Mouse (Mus musculus) heart, postnatal 36 days (tissue): ENCODE measurements around the gene Gjb5. TPM values are rescaled to one million over a fixed set of nuclear protein-coding genes. Genes with fewer than 3 reads are reported as not detected.
A peak's percentile ranks its signal among the peaks of the same experiment; 100 is the strongest.

Experiments used
- DNase-seq, 2 experiments: peaks; one replicate each; pipeline ENCODE4 v3.0.0; 2021 to 2022
- intact Hi-C: fragments of 180-260 bp; cut with DNase I; formaldehyde crosslinking; loops from one replicate; pipeline ENCODE4 v1.15.1; 2025
- total RNA-seq, 2 experiments: library from RNA; stranded (reverse); gene quantifications; 2 replicates each; pipeline ENCODE4 v1.2.3; 2021

Gjb5 gene
- total RNA-seq, 2 experiments from 2014 or later = 0.24 to 0.61 TPM

DNA sequence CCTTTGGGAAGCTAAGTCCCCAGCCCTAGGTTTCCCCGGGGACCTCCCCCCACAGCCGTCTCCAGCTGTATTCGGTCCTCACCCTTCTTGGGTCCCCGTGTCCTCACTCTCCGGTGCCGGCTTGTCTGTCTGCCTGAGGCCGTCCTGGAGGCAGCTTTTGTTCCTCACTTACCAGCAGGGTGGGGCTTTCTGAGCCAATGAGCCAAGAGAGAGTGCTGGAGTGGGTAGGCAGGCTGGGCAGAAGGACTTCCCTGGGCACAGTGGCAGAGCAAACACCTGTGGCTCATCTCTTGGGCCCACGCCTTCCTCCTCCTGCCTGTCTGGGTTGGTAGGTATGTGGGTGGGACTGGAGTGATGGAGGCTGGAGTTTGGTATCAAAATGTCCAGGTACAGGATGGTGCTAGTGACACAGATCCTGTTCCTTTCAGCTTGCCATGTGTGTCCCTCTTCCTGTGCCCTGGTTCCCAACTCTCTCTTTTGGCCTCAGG, 4.0 kb downstream of the Gjb5 start, which contains the start of gene Gjb4:
Gjb4 (minus strand) TSS at position 131 of the 488 bp plus-strand sequence.
- intact Hi-C loops = no loop called here
- no peak for DNase-seq

GRCm38 (mm10) chr4:127352594-127352993, 5.4 kb downstream of the Gjb5 start:
- intact Hi-C loops = no loop called here
- no peak for DNase-seq

GRCm38 (mm10) chr4:127349560-127350300, 8.3 kb downstream of the Gjb5 start:
- intact Hi-C loops = no loop called here
- DNase-seq = no peak

DNA sequence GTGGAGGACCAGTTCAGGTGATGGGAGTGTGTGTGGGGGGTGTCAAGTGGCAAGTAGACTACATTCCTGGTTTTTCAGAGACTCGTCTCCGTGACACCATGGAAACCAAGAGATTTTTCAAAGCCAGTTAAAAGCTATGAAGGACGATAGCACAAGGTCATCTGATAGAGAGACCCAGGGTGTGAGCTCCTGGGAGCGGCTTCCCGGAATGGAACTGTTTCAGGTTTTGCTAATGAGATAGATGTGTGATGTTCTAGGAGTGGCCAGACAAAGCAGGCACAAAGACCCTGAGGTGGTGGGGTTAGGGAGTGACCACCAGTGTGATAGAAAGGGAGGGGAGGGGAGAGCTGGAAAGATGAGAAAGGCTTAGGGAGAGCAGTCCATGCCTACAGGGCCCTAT, 13.0 kb downstream of the Gjb5 start:
- no peak for DNase-seq
- intact Hi-C loops = no loop called here

DNA sequence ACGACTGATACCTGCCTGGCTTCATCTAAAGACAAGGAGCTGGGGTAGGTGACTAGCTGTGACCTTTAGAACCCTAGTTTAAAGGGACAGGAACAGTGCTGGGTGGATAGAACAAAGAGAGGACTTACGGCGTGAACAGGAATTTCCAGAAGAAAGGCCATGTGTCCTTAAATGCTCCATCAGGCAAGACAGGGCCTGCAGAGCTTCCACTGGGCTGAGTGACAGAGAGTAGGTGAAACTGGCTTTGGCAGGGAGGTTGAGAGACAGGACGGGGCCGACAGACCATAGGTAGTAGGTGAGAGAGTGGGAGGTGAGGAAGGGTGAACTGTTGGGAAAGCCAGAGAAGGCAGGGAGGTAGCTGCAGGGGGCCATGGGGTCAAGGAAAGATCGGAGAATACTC, 16.6 kb downstream of the Gjb5 start:
- no peak for DNase-seq
- intact Hi-C loops = no loop called here

GRCm38 (mm10) chr4:127337668-127338067, 20.3 kb downstream of the Gjb5 start:
- DNase-seq = no peak
- intact Hi-C loops = no loop called here

GRCm38 (mm10) chr4:127334870-127335504, 23.0 kb downstream of the Gjb5 start:
- DNase-seq = no peak
- intact Hi-C loops = no loop called here

GRCm38 (mm10) chr4:127331171-127331570, 26.8 kb downstream of the Gjb5 start:
- intact Hi-C loops = no loop called here
- no peak for DNase-seq

- intact Hi-C loops = no loop called here
- no peak for DNase-seq
These were observed 27.5 kb downstream of the Gjb5 start, which contains the start of gene Gjb3 for GRCm38 (mm10) chr4:127330181-127331100. Gene Gjb3, minus strand, starts transcription at chr4:127330844.

GRCm38 (mm10) chr4:127329751-127330150, 28.2 kb downstream of the Gjb5 start:
- no peak for DNase-seq
- intact Hi-C loops = loop anchor here (10.0 kb wide), 1 partner anchor 775 kb away; the partner anchor contains the start of gene Clspn

- DNase-seq = no peak
- intact Hi-C loops = loop anchor here (10.0 kb wide), 1 partner anchor 774 kb away; the partner anchor contains the start of gene Clspn
These were observed 28.9 kb downstream of the Gjb5 start for GRCm38 (mm10) chr4:127329046-127329445.

DNA sequence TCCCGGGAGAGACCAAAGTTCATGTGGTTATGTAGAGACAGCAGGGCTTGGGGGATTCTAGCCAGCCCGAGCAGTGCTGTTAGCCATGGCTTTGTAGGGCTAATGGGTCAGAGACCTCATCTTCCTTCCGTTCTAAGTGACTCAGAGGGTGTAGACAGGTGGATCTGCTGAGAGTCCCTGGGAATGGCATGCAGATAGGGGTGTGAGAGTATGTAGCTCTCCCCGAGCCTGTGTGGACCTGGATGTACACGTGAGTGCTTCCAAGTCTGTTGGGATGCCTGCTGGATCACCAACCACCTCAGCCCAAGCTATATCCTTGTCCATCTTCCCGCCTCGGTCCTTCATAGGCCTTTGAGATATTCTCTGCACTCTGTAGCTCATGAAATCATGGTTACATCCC, 29.6 kb downstream of the Gjb5 start:
- intact Hi-C loops = loop anchor here (10.0 kb wide), 1 partner anchor 774 kb away; the partner anchor contains the start of gene Clspn
- no peak for DNase-seq

GRCm38 (mm10) chr4:127327749-127328148, 30.2 kb downstream of the Gjb5 start:
- DNase-seq = no peak
- intact Hi-C loops = loop anchor here (10.0 kb wide), 1 partner anchor 773 kb away; the partner anchor contains the start of gene Clspn

GRCm38 (mm10) chr4:127327258-127327657, 30.7 kb downstream of the Gjb5 start:
- intact Hi-C loops = loop anchor here (10.0 kb wide), 1 partner anchor 772 kb away; the partner anchor contains the start of gene Clspn
- no peak for DNase-seq

DNA sequence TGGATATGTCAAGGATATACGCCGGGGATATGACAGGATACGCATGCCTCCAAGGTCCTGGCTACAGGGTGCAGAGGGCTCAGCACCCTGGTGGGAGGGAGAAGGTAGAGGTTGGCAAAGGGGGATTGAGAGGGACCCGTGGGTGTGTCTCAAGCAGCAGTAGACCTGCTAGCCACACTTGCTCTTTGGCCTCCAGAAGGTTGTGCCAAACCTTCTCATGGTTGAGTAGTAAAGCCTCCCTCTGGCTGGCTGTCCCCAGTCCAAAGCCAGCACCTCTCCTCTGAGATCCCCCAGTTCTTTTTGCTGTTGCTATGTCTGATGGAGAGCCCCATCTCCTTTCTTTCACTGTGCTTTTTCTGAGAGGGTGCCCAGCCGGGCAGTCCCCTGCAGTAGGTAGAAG, 32.7 kb downstream of the Gjb5 start:
- intact Hi-C loops = loop anchor here (10.0 kb wide), 1 partner anchor 770 kb away; the partner anchor contains the start of gene Clspn
- no peak for DNase-seq

- intact Hi-C loops = loop anchor here (10.0 kb wide), 1 partner anchor 770 kb away; the partner anchor contains the start of gene Clspn
- DNase-seq = peak; percentile 70 to 83
These were observed 33.2 kb downstream of the Gjb5 start for GRCm38 (mm10) chr4:127324759-127325158.

- DNase-seq = no peak
- intact Hi-C loops = loop anchor here (10.0 kb wide), 1 partner anchor 769 kb away; the partner anchor contains the start of gene Clspn
These were observed 33.7 kb downstream of the Gjb5 start for GRCm38 (mm10) chr4:127324296-127324695.

- DNase-seq = no peak
- intact Hi-C loops = loop anchor here (10.0 kb wide), 1 partner anchor 769 kb away; the partner anchor contains the start of gene Clspn
These were observed 34.3 kb downstream of the Gjb5 start for GRCm38 (mm10) chr4:127323651-127324050.

- DNase-seq = peak; percentile 71 to 78
- intact Hi-C loops = loop anchor here (1.0 to 10.0 kb wide), 3 partner anchors 69 to 765 kb away; partner anchors contain the start of gene Clspn
These were observed 38.4 kb downstream of the Gjb5 start for GRCm38 (mm10) chr4:127319613-127320012.

GRCm38 (mm10) chr4:127317143-127317542, 40.8 kb downstream of the Gjb5 start:
- DNase-seq = no peak
- intact Hi-C loops = no loop called here
